Mouse (Mus musculus): ENCODE results near the gene Poc1b. TPM values are rescaled to one million over a fixed set of nuclear protein-coding genes. Genes with fewer than 3 reads are reported as not detected.

The Poc1b gene
- total and polyA plus RNA-seq, 3 experiments: 3.6 to 6.7 (median 4.1) TPM

GRCm38 (mm10) chr10:99194451-99195055, 87.7 kb downstream of the Poc1b start:
- Histone ChIP-seq H3K27me3 (ENCODE audit: control insufficient read depth, insufficient read depth, low read length) (no peaks in the 10 kb centered on the region), H3K36me3 (ENCODE audit: control insufficient read depth, insufficient read depth, low read length) (no peaks in the 10 kb centered on the region), H3K9ac (ENCODE audit: low read depth, low read length) (no peak overlapping the region), H3K27ac (no peak overlapping the region), H3K4me1 (ENCODE audit: control insufficient read depth, insufficient read depth, low read length) (no peaks in the 10 kb centered on the region), H3K79me2 (replicated peaks; ENCODE audit: control insufficient read depth, insufficient read depth, low read length) (no peaks in the 10 kb centered on the region), H3K4me3 (no peak overlapping the region)
- WGBS: 60% methylated on average over 2 of the region's 2 CpGs
- no peak for DNase-seq
- intact Hi-C loops (cut with DNase I): loop anchor here (5.0 kb wide), 1 partner anchor 338 kb away; no protein-coding TSS in a partner anchor
- TF ChIP-seq CTCF (IDR thresholded peaks at IDR 0.05): no peak
- no peak for TF ChIP-seq POLR2A (IDR thresholded peaks at IDR 0.05; ENCODE audit: insufficient read depth, low read depth, low read length)
- no peak for TF ChIP-seq EP300 (IDR thresholded peaks at IDR 0.05; ENCODE audit: insufficient read depth, low read depth, low read length)

- no peaks in the 10 kb centered on the region for H3K79me2 ChIP-seq (replicated peaks; ENCODE audit: control insufficient read depth, insufficient read depth, low read length)
- no peaks in the 10 kb centered on the region for H3K27me3 ChIP-seq (ENCODE audit: control insufficient read depth, insufficient read depth, low read length)
- intact Hi-C loops (cut with DNase I): no loop called here
- no peak overlapping the region for H3K4me3 ChIP-seq
- TF ChIP-seq EP300 (IDR thresholded peaks at IDR 0.05; ENCODE audit: insufficient read depth, low read depth, low read length) (no peak), CTCF (IDR thresholded peaks at IDR 0.05) (no peak), POLR2A (IDR thresholded peaks at IDR 0.05; ENCODE audit: insufficient read depth, low read depth, low read length) (no peak)
- no peaks in the 10 kb centered on the region for H3K4me1 ChIP-seq (ENCODE audit: control insufficient read depth, insufficient read depth, low read length)
- H3K36me3 ChIP-seq (ENCODE audit: control insufficient read depth, insufficient read depth, low read length): no peaks in the 10 kb centered on the region
- H3K9ac ChIP-seq (ENCODE audit: low read depth, low read length): no peak overlapping the region
- 83% methylated on average over 13 of the region's 13 CpGs for WGBS
- H3K27ac ChIP-seq: no peak overlapping the region
- DNase-seq: no peak
Observed at GRCm38 (mm10) chr10:99196556-99196955, 89.7 kb downstream of the Poc1b start.

GRCm38 (mm10) chr10:99197125-99197524, 90.3 kb downstream of the Poc1b start:
- intact Hi-C loops (cut with DNase I): no loop called here
- no peaks in the 10 kb centered on the region; the same call in 1 of the 2 replicates for H3K36me3 ChIP-seq (ENCODE audit: control insufficient read depth, insufficient read depth, low read length)
- no peaks in the 10 kb centered on the region for H3K27me3 ChIP-seq (ENCODE audit: control insufficient read depth, insufficient read depth, low read length)
- H3K27ac ChIP-seq: no peak overlapping the region
- no peak overlapping the region for H3K9ac ChIP-seq (ENCODE audit: low read depth, low read length)
- no peak for DNase-seq
- H3K4me1 ChIP-seq (ENCODE audit: control insufficient read depth, insufficient read depth, low read length): no peaks in the 10 kb centered on the region
- H3K79me2 ChIP-seq (replicated peaks; ENCODE audit: control insufficient read depth, insufficient read depth, low read length): no peaks in the 10 kb centered on the region
- no peak overlapping the region for H3K4me3 ChIP-seq
- 91% methylated on average over 8 of the region's 8 CpGs for WGBS
- TF ChIP-seq POLR2A (IDR thresholded peaks at IDR 0.05; ENCODE audit: insufficient read depth, low read depth, low read length): no peak
- no peak for TF ChIP-seq CTCF (IDR thresholded peaks at IDR 0.05)
- no peak for TF ChIP-seq EP300 (IDR thresholded peaks at IDR 0.05; ENCODE audit: insufficient read depth, low read depth, low read length)

- H3K4me3 ChIP-seq: no peak overlapping the region
- no peaks in the 10 kb centered on the region; the same call in 1 of the 2 replicates for H3K36me3 ChIP-seq (ENCODE audit: control insufficient read depth, insufficient read depth, low read length)
- TF ChIP-seq EP300 (IDR thresholded peaks at IDR 0.05; ENCODE audit: insufficient read depth, low read depth, low read length) (no peak), CTCF (IDR thresholded peaks at IDR 0.05) (no peak), POLR2A (IDR thresholded peaks at IDR 0.05; ENCODE audit: insufficient read depth, low read depth, low read length) (no peak)
- 75% methylated on average over 9 of the region's 9 CpGs for WGBS
- no peaks in the 10 kb centered on the region for H3K79me2 ChIP-seq (replicated peaks; ENCODE audit: control insufficient read depth, insufficient read depth, low read length)
- H3K27ac ChIP-seq: no peak overlapping the region
- no peaks in the 10 kb centered on the region for H3K27me3 ChIP-seq (ENCODE audit: control insufficient read depth, insufficient read depth, low read length)
- DNase-seq: no peak
- intact Hi-C loops (cut with DNase I): no loop called here
- no peak overlapping the region for H3K9ac ChIP-seq (ENCODE audit: low read depth, low read length)
- peaks cover 3% of the 10 kb centered on the region for H3K4me1 ChIP-seq (ENCODE audit: control insufficient read depth, insufficient read depth, low read length)
Observed at GRCm38 (mm10) chr10:99197607-99198305, 90.9 kb downstream of the Poc1b start.

- WGBS: 97% methylated on average over 9 of the region's 9 CpGs
- H3K9ac ChIP-seq (ENCODE audit: low read depth, low read length): no peak overlapping the region
- no peaks in the 10 kb centered on the region for H3K27me3 ChIP-seq (ENCODE audit: control insufficient read depth, insufficient read depth, low read length)
- no peak for TF ChIP-seq POLR2A (IDR thresholded peaks at IDR 0.05; ENCODE audit: insufficient read depth, low read depth, low read length)
- TF ChIP-seq EP300 (IDR thresholded peaks at IDR 0.05; ENCODE audit: insufficient read depth, low read depth, low read length): no peak
- no peak for TF ChIP-seq CTCF (IDR thresholded peaks at IDR 0.05)
- no peaks in the 10 kb centered on the region; the same call in 1 of the 2 replicates for H3K36me3 ChIP-seq (ENCODE audit: control insufficient read depth, insufficient read depth, low read length)
- intact Hi-C loops (cut with DNase I): no loop called here
- H3K79me2 ChIP-seq (replicated peaks; ENCODE audit: control insufficient read depth, insufficient read depth, low read length): no peaks in the 10 kb centered on the region
- H3K27ac ChIP-seq: no peak overlapping the region
- no peak for DNase-seq
- H3K4me1 ChIP-seq (ENCODE audit: control insufficient read depth, insufficient read depth, low read length): peaks cover 3% of the 10 kb centered on the region
- H3K4me3 ChIP-seq: no peak overlapping the region
Observed at GRCm38 (mm10) chr10:99198946-99199345, 92.1 kb downstream of the Poc1b start.

- Histone ChIP-seq H3K4me1 (ENCODE audit: control insufficient read depth, insufficient read depth, low read length) (peaks cover 3% of the 10 kb centered on the region), H3K27me3 (ENCODE audit: control insufficient read depth, insufficient read depth, low read length) (no peaks in the 10 kb centered on the region), H3K79me2 (replicated peaks; ENCODE audit: control insufficient read depth, insufficient read depth, low read length) (no peaks in the 10 kb centered on the region), H3K4me3 (no peak overlapping the region), H3K27ac (peak overlapping the region; percentile 9), H3K9ac (ENCODE audit: low read depth, low read length) (no peak overlapping the region), H3K36me3 (ENCODE audit: control insufficient read depth, insufficient read depth, low read length) (no peaks in the 10 kb centered on the region; the same call in 1 of the 2 replicates)
- DNase-seq: no peak
- 76% methylated on average over 5 of the region's 5 CpGs for WGBS
- intact Hi-C loops (cut with DNase I): loop anchor here (5.0 kb wide), 1 partner anchor 131 kb away; no protein-coding TSS in a partner anchor
- no peak for TF ChIP-seq CTCF (IDR thresholded peaks at IDR 0.05)
- no peak for TF ChIP-seq POLR2A (IDR thresholded peaks at IDR 0.05; ENCODE audit: insufficient read depth, low read depth, low read length)
- TF ChIP-seq EP300 (IDR thresholded peaks at IDR 0.05; ENCODE audit: insufficient read depth, low read depth, low read length): no peak
Observed at GRCm38 (mm10) chr10:99200944-99201343, 94.1 kb downstream of the Poc1b start.
